Mouse (Mus musculus) lung, adult 18-20 months (tissue): ENCODE data around the gene Rhox4a.
"Not testable (repeated sequence)": the region's sequence is repeated elsewhere in the genome, so short reads cannot be mapped to it uniquely, and the experiment has no call there.

Experiments
- DNase-seq, 2 experiments: peaks; one replicate each; pipeline ENCODE4 v3.0.0; 2022; ENCODE audit warnings: mixed read lengths in 2 of 2

Gene Rhox4a

DNA sequence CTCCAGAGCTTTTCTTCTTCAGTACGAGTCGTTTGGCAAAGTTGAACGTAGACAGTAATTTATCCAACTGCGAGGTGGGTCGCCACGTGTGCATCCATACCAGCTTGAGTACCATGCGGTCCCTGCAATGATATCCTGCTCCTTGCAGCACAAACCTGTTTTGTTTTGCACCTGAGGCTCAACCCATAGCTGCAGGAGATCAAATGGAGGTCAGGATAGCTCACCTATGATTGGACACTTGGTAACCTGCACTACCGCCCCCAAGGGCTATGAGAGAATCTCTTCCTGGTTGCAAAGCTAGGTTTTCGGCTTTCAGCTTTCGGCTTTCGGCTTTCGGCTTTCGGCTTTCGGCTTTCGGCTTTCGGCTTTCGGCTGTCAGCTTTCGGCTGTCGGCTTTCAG is at the start of gene Rhox4a:
Gene Rhox4a (plus strand): TSS at position 301 of the 400 bp plus-strand sequence.
- DNase-seq = not testable (repeated sequence)

DNA sequence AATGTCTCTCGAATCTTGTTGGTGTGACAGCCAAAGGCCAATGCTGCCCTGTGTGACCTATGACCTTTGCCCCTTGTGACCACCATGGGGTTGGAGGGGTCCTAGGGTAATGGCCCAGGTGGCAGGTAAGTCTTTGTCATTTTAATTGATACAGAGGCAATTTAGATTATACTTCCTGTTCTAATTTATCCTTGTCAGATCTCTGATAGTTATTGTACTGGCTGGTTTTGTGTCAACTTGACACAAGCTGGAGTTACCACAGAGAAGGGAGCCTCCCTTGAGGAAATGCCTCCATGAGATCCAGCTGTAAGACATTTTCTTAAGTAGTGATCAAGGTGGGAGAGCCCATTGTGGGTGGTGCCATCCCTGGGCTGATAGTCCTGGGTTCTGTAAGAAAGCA is 43.0 kb upstream of the Rhox4a start, which contains the start of gene Rhox1:
Gene Rhox1 (minus strand): TSS at position 101 of the 400 bp plus-strand sequence.
- DNase-seq = not testable (repeated sequence)

DNA sequence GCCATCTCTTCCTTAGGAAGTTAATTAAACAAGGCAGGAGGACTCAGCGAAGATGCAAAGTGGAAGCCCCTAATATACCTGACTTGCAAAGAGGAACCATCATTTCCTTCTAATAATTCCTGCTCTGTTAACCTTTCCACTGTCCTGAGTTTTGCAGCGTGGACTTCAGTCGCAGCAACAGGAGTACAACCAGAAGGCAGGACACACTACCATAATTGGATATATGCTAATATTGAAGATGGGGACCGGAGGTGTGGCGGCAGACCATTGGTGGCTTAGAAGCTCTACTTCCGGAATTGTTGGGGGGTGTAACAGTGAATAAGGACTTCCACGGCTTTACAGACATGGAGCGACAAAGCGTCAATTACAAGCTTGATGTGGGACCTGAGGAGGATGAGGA is 20.5 kb upstream of the Rhox4a start, which contains the start of gene Rhox2a:
Gene Rhox2a (plus strand): TSS at position 301 of the 400 bp plus-strand sequence.
- DNase-seq = not testable (repeated sequence)

DNA sequence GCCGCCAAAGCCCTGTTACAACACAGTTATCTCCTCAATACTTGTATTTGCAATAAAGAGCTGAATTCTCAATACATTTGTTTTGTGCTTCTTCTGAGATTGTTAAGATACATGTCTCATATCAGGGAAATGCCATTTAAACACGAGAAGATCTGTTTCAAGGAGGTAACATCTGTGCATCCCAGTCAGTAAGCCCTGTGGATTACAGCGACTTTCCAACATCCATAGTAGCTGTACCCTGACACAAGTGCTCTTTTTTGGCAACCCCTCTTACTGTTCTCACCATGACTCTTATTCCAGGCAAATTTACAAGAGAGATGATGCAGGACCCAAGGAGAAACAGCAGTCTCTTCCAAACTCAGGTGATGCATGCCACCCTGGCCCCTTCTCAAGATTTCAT is 15.5 kb upstream of the Rhox4a start, which contains the start of gene Rhox3a:
Gene Rhox3a (plus strand): TSS at position 301 of the 400 bp plus-strand sequence.
- DNase-seq = not testable (repeated sequence)
